Mouse (Mus musculus): ENCODE data around the gene Vps8. TPM values are rescaled to one million over a fixed set of nuclear protein-coding genes. Genes with fewer than 3 reads are reported as not detected.

The Vps8 gene
- polyA plus RNA-seq, 1 experiment from 2014 or later: 27.0 TPM

DNA sequence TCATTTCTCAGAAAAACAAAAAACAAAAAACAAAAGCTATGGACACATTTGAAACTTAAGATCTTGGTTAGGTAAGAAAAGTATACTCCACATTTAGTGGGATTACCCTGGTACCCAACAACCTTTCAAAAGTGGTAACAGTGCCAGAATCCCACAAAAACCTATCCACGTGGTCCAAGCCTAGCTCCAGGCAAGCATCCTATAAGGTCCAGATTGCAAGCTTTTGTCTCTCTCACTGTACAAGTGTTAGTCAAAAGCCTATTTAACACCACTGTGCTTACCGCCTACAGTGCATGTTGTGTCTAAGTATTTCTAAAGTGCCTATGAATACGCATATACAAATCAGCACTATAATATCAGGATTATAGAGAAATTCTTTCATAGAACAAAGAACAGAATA, 227.4 kb downstream of the Vps8 start:
- no peak overlapping the region for H3K27ac ChIP-seq (ENCODE audit: low read depth, low read length)
- 0 out of 2 replicates have a peak, but pooled peaks cover 3% of the 10 kb centered on the region for H3K4me1 ChIP-seq (replicated peaks; ENCODE audit: control insufficient read depth, insufficient read depth, low read length)
- H3K9me3 ChIP-seq (ENCODE audit: control insufficient read depth, low read length): no peaks in the 10 kb centered on the region
- ATAC-seq (ENCODE audit: low FRiP score) (no peak), DNase-seq (ENCODE audit: low spot score) (no peak)
- H3K9ac ChIP-seq (ENCODE audit: low read depth, low read length): no peak overlapping the region
- H3K27me3 ChIP-seq (ENCODE audit: control insufficient read depth, insufficient read depth, low read length): no peaks in the 10 kb centered on the region
- no peak overlapping the region for H3K4me3 ChIP-seq (ENCODE audit: low read depth, low read length)
- WGBS: 94% methylated on average over 3 of the region's 3 CpGs
- H3K36me3 ChIP-seq (ENCODE audit: control insufficient read depth, insufficient read depth, low read length): no peaks in the 10 kb centered on the region
- no peak overlapping the region for H3K4me2 ChIP-seq (replicated peaks; ENCODE audit: low read depth, low read length)

DNA sequence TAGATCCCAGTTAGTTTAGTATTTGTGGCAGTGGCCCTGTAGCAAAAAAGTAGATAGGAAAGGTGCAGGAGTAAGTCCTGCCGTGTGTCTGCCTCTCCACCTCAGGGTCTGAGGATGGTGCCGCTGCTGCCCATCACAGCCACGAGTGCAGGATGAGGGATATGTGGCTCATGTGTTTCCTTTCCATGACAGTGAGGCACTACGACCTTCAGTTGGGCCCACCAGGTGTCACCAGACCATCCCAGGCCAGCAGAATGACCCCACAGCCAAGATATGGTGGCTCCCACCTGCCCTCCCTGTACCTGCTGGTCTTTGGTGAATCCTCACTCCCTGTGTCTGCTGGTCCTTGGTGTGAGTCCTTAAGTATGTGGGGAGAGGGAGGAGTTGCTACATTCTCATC, 228.2 kb downstream of the Vps8 start:
- Histone ChIP-seq H3K4me1 (replicated peaks; ENCODE audit: control insufficient read depth, insufficient read depth, low read length) (0 out of 2 replicates have a peak, but pooled peaks cover 3% of the 10 kb centered on the region), H3K9me3 (ENCODE audit: control insufficient read depth, low read length) (no peaks in the 10 kb centered on the region), H3K9ac (ENCODE audit: low read depth, low read length) (no peak overlapping the region), H3K27ac (ENCODE audit: low read depth, low read length) (no peak overlapping the region), H3K27me3 (ENCODE audit: control insufficient read depth, insufficient read depth, low read length) (no peaks in the 10 kb centered on the region), H3K4me3 (ENCODE audit: low read depth, low read length) (no peak overlapping the region), H3K4me2 (replicated peaks; ENCODE audit: low read depth, low read length) (no peak overlapping the region), H3K36me3 (ENCODE audit: control insufficient read depth, insufficient read depth, low read length) (no peaks in the 10 kb centered on the region)
- 86% methylated on average over 4 of the region's 4 CpGs for WGBS
- DNase-seq (ENCODE audit: low spot score) (no peak), ATAC-seq (ENCODE audit: low FRiP score) (no peak)

DNA sequence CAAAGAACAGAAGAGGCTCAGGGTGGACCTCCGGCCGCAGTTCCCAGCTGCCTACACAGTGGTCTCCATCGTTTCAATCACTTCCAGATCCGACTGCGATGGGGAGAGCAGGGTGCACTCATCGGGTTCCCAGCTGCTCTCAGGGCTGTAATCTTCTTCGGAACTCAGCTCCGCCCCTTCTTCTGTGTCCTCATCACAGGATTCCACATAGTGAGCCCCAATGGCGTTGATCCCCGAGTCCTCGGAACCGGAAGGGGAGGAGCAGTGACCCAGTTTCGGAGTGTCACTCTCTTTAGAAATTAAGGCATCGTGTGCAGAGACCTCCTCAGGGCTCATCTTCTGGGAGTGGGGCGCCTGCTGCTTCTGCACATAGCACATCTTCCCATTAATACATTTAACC, 230.2 kb downstream of the Vps8 start:
- Histone ChIP-seq H3K4me3 (ENCODE audit: low read depth, low read length) (no peak overlapping the region), H3K4me1 (replicated peaks; ENCODE audit: control insufficient read depth, insufficient read depth, low read length) (0 out of 2 replicates have a peak, but pooled peaks cover 3% of the 10 kb centered on the region), H3K36me3 (ENCODE audit: control insufficient read depth, insufficient read depth, low read length) (no peaks in the 10 kb centered on the region), H3K27ac (ENCODE audit: low read depth, low read length) (no peak overlapping the region), H3K4me2 (replicated peaks; ENCODE audit: low read depth, low read length) (no peak overlapping the region), H3K27me3 (ENCODE audit: control insufficient read depth, insufficient read depth, low read length) (no peaks in the 10 kb centered on the region), H3K9ac (ENCODE audit: low read depth, low read length) (no peak overlapping the region), H3K9me3 (ENCODE audit: control insufficient read depth, low read length) (no peaks in the 10 kb centered on the region)
- DNase-seq (ENCODE audit: low spot score): no peak
- WGBS: 82% methylated on average over 15 of the region's 15 CpGs
- no peak for ATAC-seq (ENCODE audit: low FRiP score)

DNA sequence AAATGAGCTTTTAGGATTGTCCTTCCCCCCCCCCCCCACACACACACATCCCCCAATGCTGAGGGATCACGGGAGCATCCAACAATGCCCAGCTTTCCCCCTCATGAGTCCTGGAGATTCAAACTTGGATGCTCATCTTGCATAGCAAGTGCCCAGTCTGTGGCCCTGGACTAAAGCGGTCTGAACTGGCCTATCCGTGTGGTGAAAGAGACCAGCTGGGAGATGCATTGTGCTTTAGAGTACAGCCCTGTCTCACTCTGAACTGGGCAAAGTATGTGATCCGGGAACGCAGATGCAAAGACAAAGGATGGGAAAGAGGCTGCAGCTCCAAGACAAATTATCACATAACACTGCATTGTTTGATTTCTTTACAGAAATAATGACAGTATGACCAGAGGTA, 231.5 kb downstream of the Vps8 start:
- Histone ChIP-seq H3K4me2 (replicated peaks; ENCODE audit: low read depth, low read length) (no peak overlapping the region), H3K9ac (ENCODE audit: low read depth, low read length) (no peak overlapping the region), H3K4me3 (ENCODE audit: low read depth, low read length) (no peak overlapping the region), H3K27ac (ENCODE audit: low read depth, low read length) (0 out of 2 replicates have a peak overlapping the region, but pooled peaks have one; percentile 4), H3K9me3 (ENCODE audit: control insufficient read depth, low read length) (peaks cover 3% of the 10 kb centered on the region; the same call in 1 of the 2 replicates), H3K4me1 (replicated peaks; ENCODE audit: control insufficient read depth, insufficient read depth, low read length) (0 out of 2 replicates have a peak, but pooled peaks cover 3% of the 10 kb centered on the region), H3K36me3 (ENCODE audit: control insufficient read depth, insufficient read depth, low read length) (0 out of 2 replicates have a peak, but pooled peaks cover 1% of the 10 kb centered on the region), H3K27me3 (ENCODE audit: control insufficient read depth, insufficient read depth, low read length) (no peaks in the 10 kb centered on the region)
- 49% methylated on average over 5 of the region's 5 CpGs for WGBS
- ATAC-seq (ENCODE audit: low FRiP score) (peak; percentile 70; the same call in 1 of the 2 replicates), DNase-seq (ENCODE audit: low spot score) (peak; percentile 42)

DNA sequence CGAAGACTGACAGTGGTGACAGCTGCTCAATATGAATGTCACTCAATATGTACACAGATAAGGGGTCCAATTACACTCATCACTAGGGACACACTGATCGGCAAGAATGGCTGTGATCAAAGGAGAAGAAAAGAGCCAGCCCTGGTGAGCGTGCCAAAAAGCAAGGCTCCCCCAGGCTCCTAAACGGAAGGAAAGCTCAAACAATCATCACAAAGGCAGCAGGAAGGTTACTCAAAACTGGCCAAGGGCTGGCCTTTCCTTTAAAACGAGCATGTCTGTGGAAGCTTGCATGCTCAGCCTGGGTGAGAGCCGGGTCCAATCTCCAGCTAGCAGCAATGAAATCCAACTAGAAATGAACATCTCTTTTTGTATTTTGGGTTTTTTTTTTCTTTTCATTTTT, 232.4 kb downstream of the Vps8 start:
- no peak overlapping the region for H3K4me3 ChIP-seq (ENCODE audit: low read depth, low read length)
- H3K9me3 ChIP-seq (ENCODE audit: control insufficient read depth, low read length): peaks cover 3% of the 10 kb centered on the region; the same call in 1 of the 2 replicates
- H3K9ac ChIP-seq (ENCODE audit: low read depth, low read length): no peak overlapping the region
- no peak overlapping the region for H3K4me2 ChIP-seq (replicated peaks; ENCODE audit: low read depth, low read length)
- H3K27ac ChIP-seq (ENCODE audit: low read depth, low read length): no peak overlapping the region
- no peak for DNase-seq (ENCODE audit: low spot score)
- H3K4me1 ChIP-seq (replicated peaks; ENCODE audit: control insufficient read depth, insufficient read depth, low read length): 0 out of 2 replicates have a peak, but pooled peaks cover 3% of the 10 kb centered on the region
- 0 out of 2 replicates have a peak, but pooled peaks cover 2% of the 10 kb centered on the region for H3K36me3 ChIP-seq (ENCODE audit: control insufficient read depth, insufficient read depth, low read length)
- WGBS: 42% methylated on average over 6 of the region's 6 CpGs
- no peak for ATAC-seq (ENCODE audit: low FRiP score)
- no peaks in the 10 kb centered on the region for H3K27me3 ChIP-seq (ENCODE audit: control insufficient read depth, insufficient read depth, low read length)

DNA sequence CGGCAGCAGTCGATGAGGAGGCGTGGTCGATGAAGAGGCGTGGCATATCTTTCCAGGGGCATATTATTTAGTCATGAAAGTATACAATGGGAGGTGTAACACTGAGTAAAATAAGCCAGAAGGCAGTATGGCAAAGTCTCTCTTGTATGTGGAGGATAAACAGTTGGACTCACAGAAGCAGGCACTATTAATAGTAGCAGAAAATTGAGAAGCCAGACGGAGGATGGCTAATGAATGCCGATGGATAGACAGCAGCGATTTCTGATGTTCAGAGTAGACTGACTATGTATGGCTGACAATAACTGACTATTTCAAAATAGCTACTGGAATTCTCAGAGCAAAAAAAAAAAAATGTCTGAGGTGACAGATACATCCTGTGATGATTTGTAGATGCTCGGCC, 233.0 kb downstream of the Vps8 start:
- Histone ChIP-seq H3K4me1 (replicated peaks; ENCODE audit: control insufficient read depth, insufficient read depth, low read length) (0 out of 2 replicates have a peak, but pooled peaks cover 3% of the 10 kb centered on the region), H3K9ac (ENCODE audit: low read depth, low read length) (no peak overlapping the region), H3K27ac (ENCODE audit: low read depth, low read length) (no peak overlapping the region), H3K4me3 (ENCODE audit: low read depth, low read length) (no peak overlapping the region), H3K4me2 (replicated peaks; ENCODE audit: low read depth, low read length) (no peak overlapping the region), H3K9me3 (ENCODE audit: control insufficient read depth, low read length) (peaks cover 3% of the 10 kb centered on the region; the same call in 1 of the 2 replicates), H3K27me3 (ENCODE audit: control insufficient read depth, insufficient read depth, low read length) (no peaks in the 10 kb centered on the region), H3K36me3 (ENCODE audit: control insufficient read depth, insufficient read depth, low read length) (0 out of 2 replicates have a peak, but pooled peaks cover 2% of the 10 kb centered on the region)
- DNase-seq (ENCODE audit: low spot score) (no peak), ATAC-seq (ENCODE audit: low FRiP score) (no peak)
- 87% methylated on average over 9 of the region's 9 CpGs for WGBS

DNA sequence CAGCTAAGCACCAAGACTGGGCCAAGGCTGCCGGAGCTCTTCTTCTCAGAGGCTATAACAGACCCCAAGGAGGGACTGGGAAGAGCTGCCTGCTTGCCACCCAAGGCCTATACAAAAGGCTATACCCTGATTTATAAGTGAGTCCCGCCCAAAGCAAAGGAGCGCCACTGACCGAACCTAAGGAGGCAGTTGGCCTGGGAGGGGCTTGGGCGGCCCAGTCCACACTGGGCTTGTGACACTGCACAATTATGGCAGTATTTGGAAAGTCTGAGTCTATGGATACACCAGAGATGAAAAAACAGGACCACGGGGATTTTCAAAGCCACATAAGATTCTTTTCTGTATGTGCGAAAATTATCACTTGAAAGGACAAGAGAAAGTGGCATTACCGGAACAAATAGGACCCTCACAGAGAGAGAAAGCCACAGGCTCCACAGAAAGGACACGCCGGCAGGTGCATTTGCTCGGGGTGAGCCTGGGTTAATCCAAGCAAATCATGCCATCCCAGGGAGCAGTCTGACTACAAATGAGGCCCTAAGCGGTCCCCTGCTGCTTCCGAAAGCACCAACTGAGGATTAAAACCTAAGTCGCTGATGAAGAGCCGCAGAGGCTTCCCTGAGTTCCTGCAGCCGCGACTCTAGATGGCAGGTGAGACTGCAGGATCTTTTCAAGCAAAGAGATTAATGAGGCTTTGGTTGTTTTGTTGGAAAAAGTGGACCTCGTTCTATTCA, 241.9 kb downstream of the Vps8 start:
- Histone ChIP-seq H3K4me2 (replicated peaks; ENCODE audit: low read depth, low read length) (no peak overlapping the region), H3K4me3 (ENCODE audit: low read depth, low read length) (no peak overlapping the region), H3K9me3 (ENCODE audit: control insufficient read depth, low read length) (no peaks in the 10 kb centered on the region), H3K4me1 (replicated peaks; ENCODE audit: control insufficient read depth, insufficient read depth, low read length) (no peaks in the 10 kb centered on the region; the same call in 1 of the 2 replicates), H3K9ac (ENCODE audit: low read depth, low read length) (no peak overlapping the region), H3K36me3 (ENCODE audit: control insufficient read depth, insufficient read depth, low read length) (no peaks in the 10 kb centered on the region), H3K27me3 (ENCODE audit: control insufficient read depth, insufficient read depth, low read length) (no peaks in the 10 kb centered on the region), H3K27ac (ENCODE audit: low read depth, low read length) (peak overlapping the region; percentile 14; the same call in 1 of the 2 replicates)
- 8% methylated on average over 18 of the region's 18 CpGs for WGBS
- DNase-seq (ENCODE audit: low spot score): peak; percentile 48
- peak; percentile 84 for ATAC-seq (ENCODE audit: low FRiP score)

DNA sequence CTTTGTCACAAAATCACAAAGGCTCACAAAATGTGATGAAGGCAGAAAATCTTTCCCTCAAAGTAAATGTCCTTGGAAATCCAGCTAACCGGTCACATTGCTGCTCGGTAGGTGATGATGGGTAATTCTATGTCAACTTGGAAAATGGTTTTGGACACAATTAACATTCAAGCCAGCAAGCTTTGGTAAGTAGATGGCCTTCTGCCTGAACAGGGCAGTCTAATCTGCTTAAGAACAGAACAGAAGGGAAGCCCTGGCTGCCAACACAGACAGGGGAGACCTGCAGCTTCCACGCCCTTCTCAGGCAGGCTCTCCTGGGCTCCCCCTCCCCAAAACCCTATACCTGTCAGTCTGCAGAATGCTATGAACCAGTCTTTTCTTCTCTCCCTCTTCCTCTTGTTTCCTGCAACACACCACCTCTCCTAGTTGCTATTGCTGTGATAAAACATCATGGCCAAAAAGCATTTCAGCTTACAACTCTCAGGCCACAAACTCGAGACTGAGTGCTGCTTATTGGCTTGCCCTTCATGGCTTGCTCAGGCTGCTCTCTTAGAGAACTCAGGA, 242.6 kb downstream of the Vps8 start:
- Histone ChIP-seq H3K4me3 (ENCODE audit: low read depth, low read length) (no peak overlapping the region), H3K27ac (ENCODE audit: low read depth, low read length) (0 out of 2 replicates have a peak overlapping the region, but pooled peaks have one; percentile 0), H3K9ac (ENCODE audit: low read depth, low read length) (no peak overlapping the region), H3K9me3 (ENCODE audit: control insufficient read depth, low read length) (no peaks in the 10 kb centered on the region), H3K36me3 (ENCODE audit: control insufficient read depth, insufficient read depth, low read length) (no peaks in the 10 kb centered on the region), H3K27me3 (ENCODE audit: control insufficient read depth, insufficient read depth, low read length) (no peaks in the 10 kb centered on the region), H3K4me1 (replicated peaks; ENCODE audit: control insufficient read depth, insufficient read depth, low read length) (no peaks in the 10 kb centered on the region; the same call in 1 of the 2 replicates), H3K4me2 (replicated peaks; ENCODE audit: low read depth, low read length) (no peak overlapping the region)
- DNase-seq (ENCODE audit: low spot score) (no peak), ATAC-seq (ENCODE audit: low FRiP score) (peak; percentile 53; the same call in 1 of the 2 replicates)
- WGBS: 21% methylated on average over 4 of the region's 4 CpGs

All from hindbrain, embryonic 11.5 days (tissue).